Mouse (Mus musculus) embryonic stem cell, embryonic (primary cell): Measurements from ENCODE around the gene Gm7945.
"Not testable (repeated sequence)": the region's sequence is repeated elsewhere in the genome, so short reads cannot be mapped to it uniquely, and the experiment has no call there.

Source experiments
- CTCF ChIA-PET, 4 experiments: fragments of 300-600 bp in 2 of 4; fragments of 350-600 bp in 2 of 4; sonication (Branson Sonifier 250); formaldehyde crosslinking; loops; one replicate each; lab custom pipeline; 2022; ENCODE audit warnings: inconsistent platforms in 2 of 4; lab: Charles Lee
- POLR2A ChIA-PET, 4 experiments: fragments of 300-600 bp in 2 of 4; fragments of 350-600 bp in 2 of 4; sonication (Branson Sonifier 250); formaldehyde crosslinking; loops; one replicate each; lab custom pipeline; 2022; ENCODE audit warnings: antibody characterized with exemption in 4 of 4, inconsistent platforms in 1 of 4; lab: Charles Lee

Gm7945 gene

DNA sequence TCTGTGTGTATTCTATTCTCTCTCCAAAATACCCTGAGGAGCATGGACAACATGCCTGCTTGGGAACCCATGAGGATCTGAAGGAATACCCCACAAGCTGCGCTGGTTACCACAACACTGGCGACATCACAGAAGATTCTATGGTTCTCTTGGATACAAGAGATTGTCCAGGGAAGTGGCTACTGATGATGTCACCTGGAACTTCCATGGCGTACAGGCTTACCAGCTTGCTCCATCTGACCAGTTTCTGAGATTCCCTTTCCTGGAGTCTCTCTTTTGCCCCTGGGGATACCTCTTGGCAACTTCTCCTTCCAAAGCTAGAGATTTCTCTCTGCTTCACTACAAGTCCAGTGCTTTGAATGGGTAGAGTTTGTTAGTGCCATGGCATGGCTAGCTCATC, at the start of gene Gm7945:
Gene Gm7945, minus strand, starts transcription at position 101 of the 400 bp plus-strand sequence.
- CTCF ChIA-PET, POLR2A ChIA-PET: not testable (repeated sequence)

DNA sequence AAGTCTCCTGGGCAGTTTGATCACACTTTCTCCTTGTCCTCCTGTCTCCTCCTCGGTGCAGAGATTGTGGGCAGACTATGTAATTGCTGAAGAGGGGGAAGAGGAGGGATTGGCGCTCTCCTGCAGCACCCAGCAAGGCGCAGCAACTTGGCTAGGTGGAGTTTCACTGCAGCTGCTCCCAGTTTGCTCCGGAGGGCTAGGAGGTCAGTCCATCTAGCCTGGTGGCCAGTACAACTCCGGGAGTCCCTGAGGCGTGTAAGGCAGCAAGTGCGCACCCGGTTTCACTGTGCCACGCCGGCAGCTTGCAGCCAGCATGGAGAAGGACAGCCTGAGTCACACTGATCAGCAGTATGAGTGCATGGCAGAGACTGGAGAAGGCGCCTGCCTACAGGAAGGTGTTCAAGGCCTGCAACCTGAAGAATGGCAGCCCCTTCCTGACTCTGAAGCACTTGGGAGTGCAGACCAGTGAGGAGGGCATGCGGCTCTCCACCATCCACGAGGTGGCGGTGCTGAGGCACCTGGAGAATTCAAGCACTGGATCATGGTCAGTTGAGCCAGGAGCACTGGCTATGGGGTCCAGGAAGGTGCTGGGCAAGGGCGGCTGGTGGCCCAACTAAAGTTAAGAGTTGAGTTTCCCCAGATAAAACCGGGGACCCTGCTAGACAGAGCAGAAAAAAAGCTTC, 39.4 kb upstream of the Gm7945 start:
- CTCF ChIA-PET, POLR2A ChIA-PET: not testable (repeated sequence)

DNA sequence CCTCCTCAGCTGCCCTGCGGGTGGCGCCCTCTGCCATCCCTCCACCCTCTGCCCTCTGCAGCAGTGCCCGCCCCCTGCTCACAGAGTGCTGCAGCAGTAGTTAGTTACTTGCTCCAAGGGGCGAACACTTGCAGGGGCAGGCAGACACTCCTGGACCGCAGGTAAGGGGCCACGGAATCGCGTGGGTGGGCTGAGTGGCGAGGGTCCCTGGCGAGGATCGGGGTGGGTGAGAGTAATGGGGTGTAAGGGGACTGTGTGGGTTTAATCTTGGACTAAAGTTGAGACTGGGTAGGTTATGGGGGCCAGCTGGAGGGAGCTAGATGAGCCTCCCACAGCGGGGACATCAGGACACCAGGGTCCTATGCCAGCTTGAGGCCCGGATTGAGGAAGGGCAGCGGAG, 38.5 kb upstream of the Gm7945 start:
- POLR2A ChIA-PET, CTCF ChIA-PET: not testable (repeated sequence)

DNA sequence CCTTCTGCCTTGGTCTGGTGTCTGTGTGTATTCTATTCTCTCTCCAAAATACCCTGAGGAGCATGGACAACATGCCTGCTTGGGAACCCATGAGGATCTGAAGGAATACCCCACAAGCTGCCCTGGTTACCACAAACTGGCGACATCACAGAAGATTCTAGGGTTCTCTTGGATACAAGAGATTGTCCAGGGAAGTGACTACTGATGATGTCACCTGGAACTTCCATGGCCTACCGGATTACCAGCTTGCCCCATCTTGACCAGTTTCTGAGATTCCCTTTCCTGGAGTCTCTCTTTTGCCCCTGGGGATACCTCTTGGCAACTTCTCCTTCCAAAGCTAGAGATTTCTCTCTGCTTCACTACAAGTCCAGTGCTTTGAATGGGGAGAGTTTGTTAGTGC, 22.0 kb upstream of the Gm7945 start, which contains the start of gene Gm6482:
Gene Gm6482, minus strand, starts transcription at position 101 of the 400 bp plus-strand sequence.
- POLR2A ChIA-PET, CTCF ChIA-PET: not testable (repeated sequence)

DNA sequence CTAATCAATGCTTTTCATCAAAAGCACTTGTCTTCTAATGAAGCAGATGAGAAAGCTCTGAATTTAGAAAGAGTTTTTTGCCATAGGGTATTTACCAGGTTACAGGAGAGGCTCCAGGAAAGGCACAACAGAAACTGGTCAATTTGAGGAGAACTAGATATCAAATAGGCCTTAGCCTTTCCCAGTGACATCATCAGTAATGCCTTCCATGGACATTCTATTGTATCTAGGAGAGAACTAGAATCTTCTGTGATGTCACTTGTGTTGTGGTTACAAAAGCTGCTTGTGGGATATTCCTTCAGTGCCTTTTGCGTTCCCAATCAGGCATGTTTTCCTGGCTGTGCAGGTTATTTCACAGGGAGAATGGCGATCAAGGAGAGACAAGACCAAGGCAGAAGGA, 37.9 kb downstream of the Gm7945 start, which contains the start of gene Gm5798:
Gene Gm5798, plus strand, starts transcription at position 301 of the 400 bp plus-strand sequence.
- CTCF ChIA-PET, POLR2A ChIA-PET: not testable (repeated sequence)
